Mouse (Mus musculus) T-cell, adult 2 months (primary cell): ENCODE results near the gene Psmc2.

Source experiments
- DNase-seq: peaks from one replicate; pipeline ENCODE4 v3.0.0; 2022; ENCODE audit warnings: low spot score

Gene Psmc2

GRCm38 (mm10) chr5:21804837-21805236 lies 19.8 kb downstream of the Psmc2 start:
- DNase-seq: no peak

- no peak for DNase-seq
Measured at GRCm38 (mm10) chr5:21810924-21811323, 25.8 kb downstream of the Psmc2 start.

GRCm38 (mm10) chr5:21813994-21814393 lies 28.9 kb downstream of the Psmc2 start:
- peak; percentile 10 for DNase-seq

GRCm38 (mm10) chr5:21826370-21826769 lies 41.3 kb downstream of the Psmc2 start:
- DNase-seq: no peak

GRCm38 (mm10) chr5:21827643-21828042 lies 42.6 kb downstream of the Psmc2 start:
- no peak for DNase-seq

- DNase-seq: no peak
Measured at GRCm38 (mm10) chr5:21828855-21829254, 43.8 kb downstream of the Psmc2 start.

- no peak for DNase-seq
Measured at GRCm38 (mm10) chr5:21831761-21832160, 46.7 kb downstream of the Psmc2 start.

GRCm38 (mm10) chr5:21844676-21845075 lies 59.6 kb downstream of the Psmc2 start:
- DNase-seq: no peak

GRCm38 (mm10) chr5:21846616-21847290 lies 61.7 kb downstream of the Psmc2 start:
- DNase-seq: no peak

GRCm38 (mm10) chr5:21847438-21847837 lies 62.4 kb downstream of the Psmc2 start:
- DNase-seq: no peak

GRCm38 (mm10) chr5:21851679-21852340 lies 66.7 kb downstream of the Psmc2 start:
- no peak for DNase-seq
